Mouse (Mus musculus): ENCODE measurements around the gene Sugp2. TPM values are rescaled to one million over a fixed set of nuclear protein-coding genes. Genes with fewer than 3 reads are reported as not detected.

Sugp2 gene
- polyA plus RNA-seq, 1 experiment from 2014 or later, result 40.8 TPM

DNA sequence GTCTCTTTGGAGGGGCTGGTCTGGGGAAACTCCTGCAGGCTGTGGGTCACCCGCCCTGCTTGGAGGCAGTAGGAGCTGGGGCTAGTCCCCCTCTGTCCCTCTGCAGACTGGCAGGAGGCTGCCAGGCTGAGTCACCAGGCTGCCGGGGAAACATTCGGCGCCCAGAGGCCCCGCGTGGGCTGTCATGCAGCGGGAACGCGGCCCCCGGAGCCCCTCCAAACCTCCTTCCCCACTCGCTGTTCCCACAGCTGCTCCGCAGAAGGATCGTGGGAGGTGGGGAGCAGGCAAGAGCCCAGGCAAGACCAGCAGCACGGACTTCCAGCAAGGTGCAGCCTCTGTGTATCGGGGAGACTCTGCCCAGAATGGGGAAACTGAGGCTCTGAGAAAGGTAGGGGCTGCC lies 44.1 kb downstream of the Sugp2 start:
- ATAC-seq (replicated peaks; ENCODE audit: low FRiP score), result no peak
- H3K9me3 ChIP-seq (ENCODE audit: control insufficient read depth, low read length), result no peaks in the 10 kb centered on the region
- H3K4me1 ChIP-seq (replicated peaks; ENCODE audit: control insufficient read depth, insufficient read depth, low read length), result peaks cover 46% of the 10 kb centered on the region
- H3K27ac ChIP-seq (ENCODE audit: low read depth, low read length), result no peak overlapping the region
- peak overlapping the region; percentile 56 for H3K9ac ChIP-seq (ENCODE audit: low read depth, low read length)
- no peaks in the 10 kb centered on the region for H3K36me3 ChIP-seq (ENCODE audit: control insufficient read depth, insufficient read depth, low read length)
- no peak for DNase-seq (ENCODE audit: low spot score)
- peak overlapping the region; percentile 43 for H3K4me2 ChIP-seq
- WGBS, result 51% methylated on average over 15 of the region's 15 CpGs
- H3K27me3 ChIP-seq (replicated peaks; ENCODE audit: control insufficient read depth, insufficient read depth, low read length), result no peaks in the 10 kb centered on the region
- H3K4me3 ChIP-seq (ENCODE audit: low read depth, low read length), result peak overlapping the region; percentile 31

DNA sequence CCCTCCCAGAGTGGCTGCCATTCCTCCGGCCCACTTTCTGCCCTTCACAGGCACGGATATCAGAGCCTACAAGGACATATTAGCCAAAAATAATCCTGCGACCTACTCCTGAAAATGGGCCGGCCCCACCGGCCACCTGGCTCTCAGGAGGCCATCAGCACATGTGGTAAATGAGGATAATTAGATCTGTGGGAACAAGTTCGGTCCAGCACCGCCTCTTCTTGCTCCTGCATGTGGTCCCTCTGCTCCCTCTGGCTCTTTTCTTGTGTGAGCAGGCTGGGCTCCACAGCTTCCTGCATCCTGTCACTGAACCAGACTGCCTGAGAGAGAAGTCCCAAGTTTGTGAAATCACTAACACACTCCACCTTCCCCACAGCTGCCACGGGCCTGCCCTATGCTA lies 45.2 kb downstream of the Sugp2 start:
- Histone ChIP-seq H3K9me3 (ENCODE audit: control insufficient read depth, low read length) (no peaks in the 10 kb centered on the region), H3K4me3 (ENCODE audit: low read depth, low read length) (peak overlapping the region; percentile 13; the same call in 1 of the 2 replicates), H3K27me3 (replicated peaks; ENCODE audit: control insufficient read depth, insufficient read depth, low read length) (no peaks in the 10 kb centered on the region), H3K9ac (ENCODE audit: low read depth, low read length) (no peak overlapping the region), H3K4me1 (replicated peaks; ENCODE audit: control insufficient read depth, insufficient read depth, low read length) (peaks cover 46% of the 10 kb centered on the region), H3K36me3 (ENCODE audit: control insufficient read depth, insufficient read depth, low read length) (no peaks in the 10 kb centered on the region), H3K27ac (ENCODE audit: low read depth, low read length) (peak overlapping the region; percentile 32; the same call in 1 of the 2 replicates), H3K4me2 (no peak overlapping the region; the same call in none of the 2 replicates)
- 60% methylated on average over 8 of the region's 8 CpGs for WGBS
- DNase-seq (ENCODE audit: low spot score) (no peak), ATAC-seq (replicated peaks; ENCODE audit: low FRiP score) (no peak)

DNA sequence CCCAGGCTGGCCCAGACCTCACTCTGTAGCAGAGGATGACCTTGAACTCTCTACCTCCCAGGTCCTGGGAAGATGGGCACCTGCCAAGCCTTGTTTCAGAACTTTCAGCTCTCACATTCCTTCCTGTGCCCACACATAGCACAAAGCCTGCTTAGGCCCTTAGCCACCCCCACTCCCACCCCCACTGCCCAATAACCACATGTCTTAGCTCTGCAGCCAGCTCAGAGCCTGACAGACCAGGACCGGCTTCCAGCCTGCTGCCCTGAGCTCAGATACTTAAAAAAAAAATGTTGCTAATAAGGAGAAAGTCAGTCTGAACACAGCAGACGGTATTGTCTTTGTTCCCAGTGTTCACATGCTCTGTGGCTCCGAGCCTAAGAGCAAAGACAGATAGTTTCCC lies 47.0 kb downstream of the Sugp2 start:
- H3K9me3 ChIP-seq (ENCODE audit: control insufficient read depth, low read length), result no peaks in the 10 kb centered on the region
- H3K9ac ChIP-seq (ENCODE audit: low read depth, low read length), result no peak overlapping the region
- ATAC-seq (replicated peaks; ENCODE audit: low FRiP score), result no peak
- H3K4me1 ChIP-seq (replicated peaks; ENCODE audit: control insufficient read depth, insufficient read depth, low read length), result peaks cover 48% of the 10 kb centered on the region
- WGBS, result 55% methylated on average over 3 of the region's 3 CpGs
- H3K4me2 ChIP-seq, result no peak overlapping the region
- no peaks in the 10 kb centered on the region for H3K27me3 ChIP-seq (replicated peaks; ENCODE audit: control insufficient read depth, insufficient read depth, low read length)
- H3K36me3 ChIP-seq (ENCODE audit: control insufficient read depth, insufficient read depth, low read length), result peaks cover 10% of the 10 kb centered on the region
- no peak overlapping the region for H3K4me3 ChIP-seq (ENCODE audit: low read depth, low read length)
- no peak for DNase-seq (ENCODE audit: low spot score)
- H3K27ac ChIP-seq (ENCODE audit: low read depth, low read length), result no peak overlapping the region; the same call in 1 of the 2 replicates

GRCm38 (mm10) chr8:70282603-70283135 lies 48.6 kb downstream of the Sugp2 start, which contains the start of gene Homer3:
TSS of gene Homer3 (plus strand) at chr8:70282827.
- peak; percentile 94 for DNase-seq (ENCODE audit: low spot score)
- H3K9ac ChIP-seq (ENCODE audit: low read depth, low read length), result peak within 1 kb of the TSS; percentile 86
- H3K4me1 ChIP-seq (replicated peaks; ENCODE audit: control insufficient read depth, insufficient read depth, low read length), result peaks cover 33% of the 10 kb centered on the region
- peak within 1 kb of the TSS; percentile 72 for H3K4me3 ChIP-seq (ENCODE audit: low read depth, low read length)
- H3K4me2 ChIP-seq, result peak within 1 kb of the TSS; percentile 88
- H3K36me3 ChIP-seq (ENCODE audit: control insufficient read depth, insufficient read depth, low read length), result peaks cover 23% of the 10 kb centered on the region
- H3K27me3 ChIP-seq (replicated peaks; ENCODE audit: control insufficient read depth, insufficient read depth, low read length), result no peaks in the 10 kb centered on the region
- H3K9me3 ChIP-seq (ENCODE audit: control insufficient read depth, low read length), result no peaks in the 10 kb centered on the region
- H3K27ac ChIP-seq (ENCODE audit: low read depth, low read length), result peak within 1 kb of the TSS; percentile 65
- ATAC-seq (replicated peaks; ENCODE audit: low FRiP score), result peak; percentile 85
- 1% methylated on average over 35 of the region's 36 CpGs for WGBS

- no peaks in the 10 kb centered on the region for H3K9me3 ChIP-seq (ENCODE audit: control insufficient read depth, low read length)
- H3K27ac ChIP-seq (ENCODE audit: low read depth, low read length), result peak overlapping the region; percentile 65
- peaks cover 26% of the 10 kb centered on the region for H3K4me1 ChIP-seq (replicated peaks; ENCODE audit: control insufficient read depth, insufficient read depth, low read length)
- H3K4me2 ChIP-seq, result peak overlapping the region; percentile 88
- whole genome bisulfite sequencing, result 2% methylated on average over 55 of the region's 55 CpGs
- peaks cover 25% of the 10 kb centered on the region for H3K36me3 ChIP-seq (ENCODE audit: control insufficient read depth, insufficient read depth, low read length)
- peak overlapping the region; percentile 86 for H3K9ac ChIP-seq (ENCODE audit: low read depth, low read length)
- DNase-seq (ENCODE audit: low spot score) (peak; percentile 51), ATAC-seq (replicated peaks; ENCODE audit: low FRiP score) (peak; percentile 37)
- no peaks in the 10 kb centered on the region for H3K27me3 ChIP-seq (replicated peaks; ENCODE audit: control insufficient read depth, insufficient read depth, low read length)
- H3K4me3 ChIP-seq (ENCODE audit: low read depth, low read length), result peak overlapping the region; percentile 72
Observed at GRCm38 (mm10) chr8:70283136-70284077, 49.4 kb downstream of the Sugp2 start.

GRCm38 (mm10) chr8:70284421-70284820 lies 50.4 kb downstream of the Sugp2 start:
- H3K27me3 ChIP-seq (replicated peaks; ENCODE audit: control insufficient read depth, insufficient read depth, low read length), result no peaks in the 10 kb centered on the region
- peaks cover 29% of the 10 kb centered on the region for H3K36me3 ChIP-seq (ENCODE audit: control insufficient read depth, insufficient read depth, low read length)
- H3K9me3 ChIP-seq (ENCODE audit: control insufficient read depth, low read length), result no peaks in the 10 kb centered on the region
- H3K27ac ChIP-seq (ENCODE audit: low read depth, low read length), result no peak overlapping the region
- peaks cover 18% of the 10 kb centered on the region for H3K4me1 ChIP-seq (replicated peaks; ENCODE audit: control insufficient read depth, insufficient read depth, low read length)
- H3K4me2 ChIP-seq, result no peak overlapping the region
- DNase-seq (ENCODE audit: low spot score) (no peak), ATAC-seq (replicated peaks; ENCODE audit: low FRiP score) (no peak)
- 68% methylated on average over 5 of the region's 5 CpGs for WGBS
- H3K9ac ChIP-seq (ENCODE audit: low read depth, low read length), result no peak overlapping the region
- no peak overlapping the region; the same call in 1 of the 2 replicates for H3K4me3 ChIP-seq (ENCODE audit: low read depth, low read length)

DNA sequence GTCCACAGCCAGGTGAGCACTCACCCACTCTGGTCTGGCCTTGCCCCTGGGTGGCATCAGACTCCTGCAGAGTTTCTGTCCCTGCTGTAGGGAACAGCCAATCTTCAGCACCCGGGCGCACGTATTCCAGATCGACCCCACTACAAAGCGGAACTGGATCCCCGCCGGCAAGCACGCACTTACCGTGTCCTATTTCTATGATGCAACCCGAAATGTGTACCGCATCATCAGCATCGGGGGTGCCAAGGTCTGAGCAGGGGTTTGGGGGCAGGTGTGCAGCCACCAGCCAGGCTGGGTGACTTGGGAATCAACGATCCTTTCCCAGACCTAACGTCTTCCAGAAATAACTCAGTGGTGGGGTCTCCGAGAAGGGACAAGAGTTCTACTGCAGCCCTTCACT lies 51.3 kb downstream of the Sugp2 start:
- no peak overlapping the region for H3K27ac ChIP-seq (ENCODE audit: low read depth, low read length)
- 93% methylated on average over 15 of the region's 15 CpGs for WGBS
- no peak overlapping the region for H3K9ac ChIP-seq (ENCODE audit: low read depth, low read length)
- H3K9me3 ChIP-seq (ENCODE audit: control insufficient read depth, low read length), result no peaks in the 10 kb centered on the region
- ATAC-seq (replicated peaks; ENCODE audit: low FRiP score) (no peak), DNase-seq (ENCODE audit: low spot score) (no peak)
- H3K36me3 ChIP-seq (ENCODE audit: control insufficient read depth, insufficient read depth, low read length), result peaks cover 34% of the 10 kb centered on the region
- H3K4me1 ChIP-seq (replicated peaks; ENCODE audit: control insufficient read depth, insufficient read depth, low read length), result peaks cover 17% of the 10 kb centered on the region
- H3K4me2 ChIP-seq, result no peak overlapping the region
- no peaks in the 10 kb centered on the region for H3K27me3 ChIP-seq (replicated peaks; ENCODE audit: control insufficient read depth, insufficient read depth, low read length)
- H3K4me3 ChIP-seq (ENCODE audit: low read depth, low read length), result no peak overlapping the region

DNA sequence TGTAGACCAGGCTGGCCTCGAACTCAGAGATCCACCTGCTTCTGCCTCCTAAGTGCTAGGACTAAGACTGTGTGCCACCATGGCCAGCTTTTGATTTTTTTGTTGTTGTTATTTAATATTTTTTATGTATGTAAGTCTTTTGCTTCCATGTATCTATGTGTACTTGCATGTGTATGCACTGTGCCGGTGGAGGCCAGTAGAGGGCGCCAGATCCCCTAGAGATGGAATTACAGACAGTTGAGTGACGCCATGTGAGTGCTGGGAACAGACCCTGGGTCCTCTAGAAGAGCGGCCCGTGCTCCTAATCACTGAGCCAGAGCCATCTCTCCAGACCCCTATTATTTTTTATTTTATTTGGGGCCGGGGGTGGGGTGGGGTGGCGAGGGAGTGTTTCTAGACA lies 52.7 kb downstream of the Sugp2 start:
- Histone ChIP-seq H3K36me3 (ENCODE audit: control insufficient read depth, insufficient read depth, low read length) (peaks cover 45% of the 10 kb centered on the region), H3K4me1 (replicated peaks; ENCODE audit: control insufficient read depth, insufficient read depth, low read length) (peaks cover 5% of the 10 kb centered on the region), H3K9me3 (ENCODE audit: control insufficient read depth, low read length) (no peaks in the 10 kb centered on the region), H3K9ac (ENCODE audit: low read depth, low read length) (no peak overlapping the region), H3K27ac (ENCODE audit: low read depth, low read length) (no peak overlapping the region), H3K27me3 (replicated peaks; ENCODE audit: control insufficient read depth, insufficient read depth, low read length) (no peaks in the 10 kb centered on the region), H3K4me2 (no peak overlapping the region), H3K4me3 (ENCODE audit: low read depth, low read length) (no peak overlapping the region)
- no peak for DNase-seq (ENCODE audit: low spot score)
- ATAC-seq (replicated peaks; ENCODE audit: low FRiP score), result no peak
- 81% methylated on average over 8 of the region's 8 CpGs for WGBS

Data from liver, embryonic 11.5 days (tissue).